Mouse (Mus musculus) stomach, embryonic 15.5 days (tissue): ENCODE data around the gene Tlr7. TPM values are rescaled to one million over a fixed set of nuclear protein-coding genes. Genes with fewer than 3 reads are reported as not detected.

Source experiments
- ATAC-seq: fragments of 200-750 bp; cut with Nextera tagmentation; 2 replicates; pipeline ENCODE4 v1.8.0; 2017; ENCODE audit warnings: low read depth, moderate number of reproducible peaks, moderate TSS enrichment; ENCODE audit not compliant: insufficient read depth, low FRiP score
- H3K27ac ChIP-seq: fragments of 300-500 bp; sonication (generic); 2 replicates; pipeline ENCODE4 v1.5.1; 2015; ENCODE audit warnings: mild to moderate bottlenecking, inconsistent platforms
- H3K27me3 ChIP-seq: fragments of 300-500 bp; sonication (generic); replicated peaks from 2 replicates; pipeline ENCODE4 v1.6.1; 2015; ENCODE audit warnings: inconsistent platforms
- H3K36me3 ChIP-seq: fragments of 300-500 bp; sonication (generic); 2 replicates; pipeline ENCODE4 v1.6.1; 2015; ENCODE audit warnings: inconsistent platforms
- H3K4me1 ChIP-seq: fragments of 300-500 bp; sonication (generic); 2 replicates; pipeline ENCODE4 v1.6.1; 2015; ENCODE audit warnings: inconsistent platforms
- H3K4me2 ChIP-seq: fragments of 300-500 bp; sonication (generic); 2 replicates; pipeline ENCODE4 v1.6.1; 2015; ENCODE audit warnings: mild to moderate bottlenecking, inconsistent platforms
- H3K4me3 ChIP-seq: fragments of 300-500 bp; sonication (generic); replicated peaks from 2 replicates; pipeline ENCODE4 v1.5.1; 2015; ENCODE audit warnings: inconsistent platforms
- H3K9ac ChIP-seq: fragments of 300-500 bp; sonication (generic); 2 replicates; pipeline ENCODE4 v1.6.1; 2015; ENCODE audit warnings: inconsistent platforms
- H3K9me3 ChIP-seq: fragments of 300-500 bp; sonication (generic); 2 replicates; pipeline ENCODE4 v1.6.1; 2016; ENCODE audit warnings: inconsistent platforms
- WGBS: fragments of 180-500 bp; shearing (Covaris S2); methylation state at CpG from one replicate; pipeline ENCODE4 v1.1.7; 2015; 5-methylcytosine and 5-hydroxymethylcytosine counted together
- polyA plus RNA-seq: library from polyadenylated mRNA; unstranded; fragments of >200 nt; fragmentation: Nextera tagmentation; extraction: Ambion mirVana; gene quantifications from 2 replicates; pipeline ENCODE4 v1.2.1, GENCODE M21; 2015

The Tlr7 gene
- polyA plus RNA-seq, 1 experiment from 2014 or later, result 0.81 TPM

DNA sequence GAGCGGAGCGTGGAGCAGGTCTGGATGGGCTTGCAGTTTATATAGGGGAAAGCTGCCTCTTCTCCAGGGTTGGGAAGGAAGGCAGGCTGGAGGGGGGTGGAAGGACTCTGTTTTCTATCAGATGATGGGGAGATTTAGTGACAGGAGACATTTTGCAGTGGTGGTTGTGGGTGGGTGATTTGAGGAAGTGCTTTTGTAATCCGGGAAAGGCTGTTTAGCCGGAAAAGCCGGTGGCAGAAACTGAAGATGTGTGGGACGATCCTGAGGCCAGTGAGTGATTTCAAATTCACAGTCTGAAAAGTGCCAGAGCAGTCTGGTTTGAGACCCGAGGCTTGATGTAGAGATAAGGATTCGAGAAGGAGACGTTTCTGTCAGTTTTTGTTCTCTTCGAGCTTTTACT is 53.8 kb downstream of the Tlr7 start:
- 38% methylated on average over 10 of the region's 10 CpGs for WGBS
- ATAC-seq, result no peak

DNA sequence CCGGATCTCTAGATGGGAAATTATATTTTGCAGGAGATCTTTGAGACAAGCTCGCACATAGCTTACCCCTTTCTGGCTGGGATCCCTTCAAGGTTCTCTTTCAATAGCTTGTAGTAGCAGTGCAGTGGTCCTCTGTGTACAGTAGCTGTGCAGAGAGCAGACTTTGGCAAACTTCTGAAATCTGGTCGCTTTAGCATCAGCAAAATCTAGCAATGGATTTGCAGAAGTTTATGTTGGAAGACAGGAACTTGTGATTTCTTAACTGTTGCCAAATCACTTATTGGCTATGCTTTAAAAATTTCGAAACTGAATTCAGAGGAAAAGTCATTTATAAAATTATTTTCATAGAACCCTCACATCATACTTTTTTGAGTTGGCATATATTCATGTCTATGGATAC is 66.3 kb downstream of the Tlr7 start, which contains the start of gene Tlr8:
Tlr8 (minus strand) TSS at position 244 of the 400 bp plus-strand sequence.
- Histone ChIP-seq H3K4me3 (no peak within 1 kb of the TSS), H3K27me3 (no peaks in the 10 kb centered on the region), H3K9me3 (no peaks in the 10 kb centered on the region), H3K36me3 (no peaks in the 10 kb centered on the region), H3K4me1 (no peaks in the 10 kb centered on the region), H3K27ac (no peak within 1 kb of the TSS), H3K4me2 (no peak within 1 kb of the TSS), H3K9ac (no peak within 1 kb of the TSS)
- WGBS, result 68% methylated on average over 4 of the region's 4 CpGs
- ATAC-seq, result no peak

More for the DNA sequence above, 53.8 kb downstream of the Tlr7 start:
- H3K36me3 ChIP-seq, result no peaks in the 10 kb centered on the region
- no peaks in the 10 kb centered on the region for H3K4me1 ChIP-seq
- H3K4me3 ChIP-seq, result peak overlapping the region; percentile 26; the same call in 1 of the 2 replicates
- H3K27ac ChIP-seq, result no peak overlapping the region
- H3K9me3 ChIP-seq, result no peaks in the 10 kb centered on the region
- H3K9ac ChIP-seq, result no peak overlapping the region
- no peaks in the 10 kb centered on the region for H3K27me3 ChIP-seq
- H3K4me2 ChIP-seq, result peak overlapping the region; percentile 36; the same call in 1 of the 2 replicates

DNA sequence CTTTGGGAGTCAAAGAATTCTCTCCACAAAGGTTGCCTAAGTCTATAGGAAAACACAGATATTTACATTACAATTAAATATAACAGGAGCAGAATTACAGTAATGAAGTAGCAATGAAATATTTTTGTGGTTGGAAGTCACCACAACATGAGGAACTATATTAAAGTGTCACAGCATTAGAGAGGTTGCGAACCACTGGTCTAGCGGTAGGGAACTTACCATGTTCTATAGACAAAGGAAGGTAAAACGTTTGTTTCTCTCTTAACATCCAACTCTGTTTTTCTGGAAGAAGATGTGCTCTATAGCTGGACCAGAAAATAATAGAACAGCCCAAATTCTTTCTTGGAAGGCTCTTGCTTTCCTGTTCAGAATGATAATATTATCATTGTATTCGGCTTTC is 66.8 kb downstream of the Tlr7 start:
- H3K9me3 ChIP-seq, result no peaks in the 10 kb centered on the region
- H3K36me3 ChIP-seq, result no peaks in the 10 kb centered on the region
- H3K9ac ChIP-seq, result no peak overlapping the region
- H3K4me1 ChIP-seq, result no peaks in the 10 kb centered on the region
- no peaks in the 10 kb centered on the region for H3K27me3 ChIP-seq
- WGBS, result 75% methylated on average over 4 of the region's 4 CpGs
- ATAC-seq, result no peak
- H3K27ac ChIP-seq, result no peak overlapping the region
- no peak overlapping the region for H3K4me3 ChIP-seq
- H3K4me2 ChIP-seq, result no peak overlapping the region

Other genes with a start within 250 kb of the Tlr7 start
- gene Tmsb4x, start 121.2 kb downstream of the Tlr7 start, polyA plus RNA-seq, result 4,879 and 5,002 TPM in 2 replicates
- gene Tlr8, start 66.2 kb downstream of the Tlr7 start, polyA plus RNA-seq, result 0.37 and 0.55 TPM in 2 replicates
- 29.7 and 35.4 TPM in 2 replicates for gene Prps2, start 52.2 kb upstream of the Tlr7 start, polyA plus RNA-seq